8 mouse cellular contexts compared by ENCODE assay signal in the genomic region with DNA sequence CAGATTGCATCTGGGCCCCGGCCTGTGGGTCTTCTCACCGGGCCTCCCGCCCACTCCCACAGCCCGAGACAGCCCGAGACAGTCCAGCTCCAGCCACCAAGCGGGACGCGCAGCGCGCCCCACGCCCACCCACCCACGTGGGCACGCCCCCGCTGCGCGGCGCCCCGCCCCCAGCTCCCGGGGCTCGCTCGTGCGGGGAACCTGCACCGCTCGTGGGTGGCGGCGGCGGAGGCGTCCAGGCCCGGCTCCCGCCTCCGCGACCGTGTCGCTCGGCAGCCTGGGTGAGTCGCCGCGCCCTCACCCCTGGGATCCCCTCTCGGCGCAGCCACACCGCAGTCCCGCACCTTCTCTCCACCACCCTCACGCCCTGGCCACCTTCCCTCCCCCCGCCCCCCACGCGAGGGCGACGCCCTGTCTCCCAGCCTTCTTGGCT. TPM values are rescaled to one million over a fixed set of nuclear protein-coding genes. Genes with fewer than 3 reads are reported as not detected.
A peak's percentile ranks its signal among the peaks of the same experiment; 100 is the strongest.
DNase-seq lines count a peak whose midpoint lies in the region; ATAC-seq and TF ChIP-seq lines count a peak whose summit lies in the region.

No protein-coding gene starts in this region.

- no peaks in the 10 kb centered on the region for H3K36me3 ChIP-seq in kidney, postnatal 0 days (ENCODE audit: insufficient read depth, low read length)
- H3K36me3 ChIP-seq in forebrain, embryonic 12.5 days (replicated peaks), result no peaks in the 10 kb centered on the region
- no peaks in the 10 kb centered on the region for H3K36me3 ChIP-seq in limb, embryonic 15.5 days
- H3K36me3 ChIP-seq in stomach, postnatal 0 days (ENCODE audit: control insufficient read depth, insufficient read depth, low read length), result no peaks in the 10 kb centered on the region

- H3K9me3 ChIP-seq in kidney, postnatal 0 days (replicated peaks; ENCODE audit: low read length), result no peaks in the 10 kb centered on the region
- no peaks in the 10 kb centered on the region for H3K9me3 ChIP-seq in forebrain, embryonic 12.5 days
- no peaks in the 10 kb centered on the region for H3K9me3 ChIP-seq in limb, embryonic 15.5 days
- no peaks in the 10 kb centered on the region for H3K9me3 ChIP-seq in stomach, postnatal 0 days (ENCODE audit: control insufficient read depth, low read length)

- TF ChIP-seq CTCF in kidney, postnatal 0 days (IDR thresholded peaks at IDR 0.05; ENCODE audit: low read depth), result no peak
- TF ChIP-seq CTCF in stomach, postnatal 0 days (IDR thresholded peaks at IDR 0.05; ENCODE audit: low read depth), result no peak

- DNase-seq in kidney, postnatal 0 days (ENCODE audit: low spot score), result no peak
- DNase-seq in kidney, adult 18-20 months, result no peak
- DNase-seq in adrenal gland, postnatal 14 days, result peak; percentile 34
- peak; percentile 31 for DNase-seq in stomach, postnatal 0 days (ENCODE audit: low spot score)
- no peak for DNase-seq in gastrocnemius, postnatal 4 days (ENCODE audit: low spot score in 2 of 2)
- no peak for DNase-seq in ovary, postnatal 10 days (ENCODE audit: low spot score)

- H3K27me3 ChIP-seq in kidney, postnatal 0 days (ENCODE audit: insufficient read depth, low read length), result peaks cover 20% of the 10 kb centered on the region
- peaks cover 85% of the 10 kb centered on the region for H3K27me3 ChIP-seq in forebrain, embryonic 12.5 days
- H3K27me3 ChIP-seq in limb, embryonic 15.5 days, result peaks cover 82% of the 10 kb centered on the region
- peaks cover 6% of the 10 kb centered on the region; the same call in 1 of the 2 replicates for H3K27me3 ChIP-seq in stomach, postnatal 0 days (ENCODE audit: control insufficient read depth, insufficient read depth, low read length)

- peak overlapping the region; percentile 51 for H3K4me3 ChIP-seq in kidney, postnatal 0 days (replicated peaks; ENCODE audit: low read depth, low read length)
- peak overlapping the region; percentile 60 for H3K4me3 ChIP-seq in forebrain, embryonic 12.5 days (replicated peaks)
- H3K4me3 ChIP-seq in limb, embryonic 15.5 days, result peak overlapping the region; percentile 55
- H3K4me3 ChIP-seq in stomach, postnatal 0 days (ENCODE audit: low read depth, low read length), result peak overlapping the region; percentile 48

- peak overlapping the region; percentile 55 for H3K9ac ChIP-seq in kidney, postnatal 0 days (ENCODE audit: low read depth, low read length)
- peak overlapping the region; percentile 68 for H3K9ac ChIP-seq in forebrain, embryonic 12.5 days
- peak overlapping the region; percentile 35 for H3K9ac ChIP-seq in limb, embryonic 15.5 days
- H3K9ac ChIP-seq in stomach, postnatal 0 days (ENCODE audit: low read length), result peak overlapping the region; percentile 45

- no peak for TF ChIP-seq EP300 in stomach, postnatal 0 days (optimal IDR thresholded peaks at IDR 0.05)

- under 1% methylated on average over 37 of the region's 48 CpGs for WGBS in kidney, postnatal 0 days
- WGBS in forebrain, embryonic 12.5 days, result under 1% methylated on average over 43 of the region's 48 CpGs
- under 1% methylated on average over 36 of the region's 48 CpGs for WGBS in limb, embryonic 15.5 days
- WGBS in stomach, postnatal 0 days, result 0% methylated on average over 37 of the region's 48 CpGs

- H3K4me1 ChIP-seq in kidney, postnatal 0 days (replicated peaks; ENCODE audit: insufficient read depth, low read length), result peaks cover 7% of the 10 kb centered on the region; the same call in 1 of the 2 replicates
- H3K4me1 ChIP-seq in forebrain, embryonic 12.5 days, result peaks cover 21% of the 10 kb centered on the region
- peaks cover 18% of the 10 kb centered on the region for H3K4me1 ChIP-seq in limb, embryonic 15.5 days
- H3K4me1 ChIP-seq in stomach, postnatal 0 days (replicated peaks; ENCODE audit: control insufficient read depth, insufficient read depth), result no peaks in the 10 kb centered on the region

- peak overlapping the region; percentile 98 for H3K4me2 ChIP-seq in kidney, postnatal 0 days (ENCODE audit: low read length)
- H3K4me2 ChIP-seq in forebrain, embryonic 12.5 days, result peak overlapping the region; percentile 94
- H3K4me2 ChIP-seq in limb, embryonic 15.5 days, result peak overlapping the region; percentile 98
- peak overlapping the region; percentile 98 for H3K4me2 ChIP-seq in stomach, postnatal 0 days (replicated peaks; ENCODE audit: low read depth)

- no peak overlapping the region for H3K27ac ChIP-seq in kidney, postnatal 0 days
- H3K27ac ChIP-seq in forebrain, embryonic 12.5 days, result no peak overlapping the region
- H3K27ac ChIP-seq in limb, embryonic 15.5 days, result no peak overlapping the region
- H3K27ac ChIP-seq in stomach, postnatal 0 days (replicated peaks), result no peak overlapping the region

- ATAC-seq in kidney, postnatal 0 days (replicated peaks; ENCODE audit: low FRiP score, low read depth), result no peak
- ATAC-seq in forebrain, embryonic 12.5 days (ENCODE audit: low FRiP score), result peak; percentile 52
- no peak for ATAC-seq in limb, embryonic 15.5 days (ENCODE audit: insufficient number of reproducible peaks, low FRiP score, low TSS enrichment, low read depth)
- peak; percentile 43; the same call in 1 of the 2 replicates for ATAC-seq in stomach, postnatal 0 days (ENCODE audit: low FRiP score, low TSS enrichment)

RNA-seq across cellular contexts. Expression of a gene that starts 0.8 kb away (rescaled TPM):
- polyA plus RNA-seq in kidney, postnatal 0 days (2015; fragmentation: Nextera tagmentation; extraction: Ambion mirVana), result 22.0 and 22.2 TPM in 2 replicates
- 19.8 and 36.4 TPM in 2 replicates for total RNA-seq in adrenal gland, postnatal 14 days (2021)
- 61.1 and 62.5 TPM in 2 replicates for polyA plus RNA-seq in forebrain, embryonic 12.5 days (2016; fragmentation: Nextera tagmentation; extraction: Ambion mirVana)
- polyA plus RNA-seq in limb, embryonic 15.5 days (2015; fragmentation: Nextera tagmentation; extraction: Ambion mirVana), result 22.6 and 27.5 TPM in 2 replicates
- 17.1 and 17.9 TPM in 2 replicates for polyA plus RNA-seq in stomach, postnatal 0 days (2015; fragmentation: Nextera tagmentation; extraction: Ambion mirVana)
- total RNA-seq in gastrocnemius, postnatal 4 days (2021), result 10 to 100 TPM; 13.8 to 18.5 TPM

RNA-seq across cellular contexts. Expression of a gene that starts 38.1 kb away (rescaled TPM):
- 15.3 and 16.8 TPM in 2 replicates for polyA plus RNA-seq in kidney, postnatal 0 days (2015; fragmentation: Nextera tagmentation; extraction: Ambion mirVana)
- total RNA-seq in adrenal gland, postnatal 14 days (2021), result 24.6 and 26.9 TPM in 2 replicates
- polyA plus RNA-seq in forebrain, embryonic 12.5 days (2016; fragmentation: Nextera tagmentation; extraction: Ambion mirVana), result 26.2 and 33.0 TPM in 2 replicates
- polyA plus RNA-seq in limb, embryonic 15.5 days (2015; fragmentation: Nextera tagmentation; extraction: Ambion mirVana), result 15.1 and 15.7 TPM in 2 replicates
- 19.9 and 23.7 TPM in 2 replicates for polyA plus RNA-seq in stomach, postnatal 0 days (2015; fragmentation: Nextera tagmentation; extraction: Ambion mirVana)
- total RNA-seq in gastrocnemius, postnatal 4 days (2021), result 1 to 10 TPM; 8.1 to 8.3 TPM

RNA-seq across cellular contexts. Expression of a gene that starts 44.4 kb away (rescaled TPM):
- 9.9 and 11.5 TPM in 2 replicates for polyA plus RNA-seq in kidney, postnatal 0 days (2015; fragmentation: Nextera tagmentation; extraction: Ambion mirVana)
- total RNA-seq in adrenal gland, postnatal 14 days (2021), result 2.9 and 4.1 TPM in 2 replicates
- 27.6 and 28.5 TPM in 2 replicates for polyA plus RNA-seq in forebrain, embryonic 12.5 days (2016; fragmentation: Nextera tagmentation; extraction: Ambion mirVana)
- 17.7 and 18.5 TPM in 2 replicates for polyA plus RNA-seq in limb, embryonic 15.5 days (2015; fragmentation: Nextera tagmentation; extraction: Ambion mirVana)
- 4.7 and 5.0 TPM in 2 replicates for polyA plus RNA-seq in stomach, postnatal 0 days (2015; fragmentation: Nextera tagmentation; extraction: Ambion mirVana)
- 1 to 10 TPM; 2.7 to 3.3 TPM for total RNA-seq in gastrocnemius, postnatal 4 days (2021)

Comparison
In these comparisons a context has a peak if more than half of its experiments do, and no peak if none do; other contexts are left out.
1. ATAC-seq: peak in forebrain, embryonic 12.5 days (single experiment) and stomach, postnatal 0 days (single experiment); none in kidney, postnatal 0 days (single experiment) and limb, embryonic 15.5 days (single experiment).
2. DNase-seq: peak in adrenal gland, postnatal 14 days (single experiment) and stomach, postnatal 0 days (single experiment); none in kidney, postnatal 0 days (single experiment), kidney, adult 18-20 months (single experiment), gastrocnemius, postnatal 4 days (0 of 2) and ovary, postnatal 10 days (single experiment).
3. Peak in every context shown above with its lines, with median percentiles within 50 percentile points of each other: H3K4me2 ChIP-seq, H3K4me3 ChIP-seq and H3K9ac ChIP-seq.